16 mouse cellular contexts compared by ENCODE assay signal in the genomic region with DNA sequence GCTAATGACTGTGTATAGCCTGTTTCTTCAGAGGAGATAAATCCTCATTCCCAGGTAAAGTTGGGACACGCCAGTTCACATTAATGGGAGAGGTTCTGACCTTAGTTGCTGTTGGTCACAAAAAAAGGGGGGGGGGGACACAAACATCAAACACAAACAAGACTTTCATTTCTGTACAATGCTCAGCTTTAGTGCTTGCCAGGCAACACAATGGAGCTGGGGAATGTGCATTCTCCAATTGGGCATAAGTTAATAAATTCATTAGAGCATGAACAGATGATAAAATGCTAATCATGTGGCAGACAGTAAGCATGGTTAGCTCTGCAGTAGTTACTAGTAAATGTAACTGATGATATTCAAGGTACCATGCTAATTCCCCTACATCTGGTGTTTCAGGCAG.
"Had no signal": no experiment of that assay in that cellular context is flagged by ENCODE, and none has a peak within 500 bp of the region (broad histone marks: within the 10 kb centered on the region; RNA-seq: fewer than 3 reads in every experiment).

No protein-coding gene starts in this region.

- DNase-seq: heart, postnatal 10 days; heart, postnatal 14 days; heart, postnatal 36 days; heart, postnatal 4 days; kidney, adult 11 months; kidney, adult 18-20 months; kidney, adult 2 months; kidney, adult 8-10 months; kidney, adult 9 months; kidney, postnatal 10 days; kidney, postnatal 14 days; kidney, postnatal 25 days; kidney, postnatal 36 days; kidney, postnatal 4 days; layer of hippocampus, adult 9-11 months; layer of hippocampus, postnatal 36 days had no signal
